Mouse (Mus musculus): ENCODE measurements at regions not wholly inside any gene's neighbourhood (a gene's known extent, or its start where the extent isn't known, plus 50 kb on each side); places are given as distances from the start of the nearest gene placed in this dataset.
"Not testable (repeated sequence)": the region's sequence is repeated elsewhere in the genome, so short reads cannot be mapped to it uniquely, and the experiment has no call there.

GRCm38 (mm10) chr14:86054668-86055067 is 1086.4 kb downstream of the Diaph3 start:
- Histone ChIP-seq H3K27ac (ENCODE audit: insufficient read depth, low read depth, low read length, poor library complexity, severe bottlenecking) (no peak overlapping the region), H3K9me3 (ENCODE audit: control insufficient read depth, insufficient read depth, low read depth, low read length) (no peaks in the 10 kb centered on the region), H3K9ac (ENCODE audit: insufficient read depth, low read depth, low read length, poor library complexity, severe bottlenecking) (no peak overlapping the region), H3K4me1 (ENCODE audit: control insufficient read depth in 2 of 2, insufficient read depth in 2 of 2, low read length in 2 of 2, poor library complexity in 1 of 2) (no peaks in the 10 kb centered on the region), H3K36me3 (ENCODE audit: control insufficient read depth, insufficient read depth, low read length, poor library complexity, severe bottlenecking) (no peaks in the 10 kb centered on the region), H3K4me3 (ENCODE audit: insufficient read depth in 1 of 2, low read depth in 1 of 2, low read length in 2 of 2, poor library complexity in 1 of 2, severe bottlenecking in 1 of 2) (no peak overlapping the region)
- in situ Hi-C loops (cut with MboI; ENCODE audit: low sequenced_read_pairs in 2 of 2, unreplicated experiment in 2 of 2): no loop called here
- no peak for TF ChIP-seq HCFC1 (IDR thresholded peaks at IDR 0.05; ENCODE audit: borderline replicate concordance, insufficient read depth, low read length)
- TF ChIP-seq CHD2 (IDR thresholded peaks at IDR 0.05; ENCODE audit: low read depth, low read length): no peak
- TF ChIP-seq ZC3H11A (IDR thresholded peaks at IDR 0.05; ENCODE audit: borderline replicate concordance, low read depth, low read length): no peak
- TF ChIP-seq ZNF384 (IDR thresholded peaks at IDR 0.05; ENCODE audit: low read depth, low read length): no peak
- TF ChIP-seq MAFK (IDR thresholded peaks at IDR 0.05; ENCODE audit: insufficient read depth, low read depth, low read length): no peak
- DNase-seq (ENCODE audit: low read depth, low spot score): no peak

GRCm38 (mm10) chr14:86029401-86029800 is 1111.6 kb downstream of the Diaph3 start:
- DNase-seq (ENCODE audit: low read depth, low spot score): no peak
- Histone ChIP-seq H3K27ac (ENCODE audit: insufficient read depth, low read depth, low read length, poor library complexity, severe bottlenecking) (no peak overlapping the region), H3K9me3 (ENCODE audit: control insufficient read depth, insufficient read depth, low read depth, low read length) (no peaks in the 10 kb centered on the region), H3K9ac (ENCODE audit: insufficient read depth, low read depth, low read length, poor library complexity, severe bottlenecking) (no peak overlapping the region), H3K4me1 (ENCODE audit: control insufficient read depth in 2 of 2, insufficient read depth in 2 of 2, low read length in 2 of 2, poor library complexity in 1 of 2) (no peaks in the 10 kb centered on the region), H3K36me3 (ENCODE audit: control insufficient read depth, insufficient read depth, low read length, poor library complexity, severe bottlenecking) (no peaks in the 10 kb centered on the region), H3K4me3 (ENCODE audit: insufficient read depth in 1 of 2, low read depth in 1 of 2, low read length in 2 of 2, poor library complexity in 1 of 2, severe bottlenecking in 1 of 2) (no peak overlapping the region)
- in situ Hi-C loops (cut with MboI; ENCODE audit: low sequenced_read_pairs in 2 of 2, unreplicated experiment in 2 of 2): no loop called here
- TF ChIP-seq ZNF384 (IDR thresholded peaks at IDR 0.05; ENCODE audit: low read depth, low read length) (no peak), HCFC1 (IDR thresholded peaks at IDR 0.05; ENCODE audit: borderline replicate concordance, insufficient read depth, low read length) (no peak), ZC3H11A (IDR thresholded peaks at IDR 0.05; ENCODE audit: borderline replicate concordance, low read depth, low read length) (no peak), MAFK (IDR thresholded peaks at IDR 0.05; ENCODE audit: insufficient read depth, low read depth, low read length) (no peak)

- H3K4me3 ChIP-seq (ENCODE audit: insufficient read depth in 1 of 2, low read depth in 1 of 2, low read length in 2 of 2, poor library complexity in 1 of 2, severe bottlenecking in 1 of 2); DNase-seq (ENCODE audit: low read depth, low spot score); H3K9me3 ChIP-seq (ENCODE audit: control insufficient read depth, insufficient read depth, low read depth, low read length); H3K4me1 ChIP-seq (ENCODE audit: control insufficient read depth in 2 of 2, insufficient read depth in 2 of 2, low read length in 2 of 2, poor library complexity in 1 of 2); H3K9ac ChIP-seq (ENCODE audit: insufficient read depth, low read depth, low read length, poor library complexity, severe bottlenecking); H3K36me3 ChIP-seq (ENCODE audit: control insufficient read depth, insufficient read depth, low read length, poor library complexity, severe bottlenecking); H3K27ac ChIP-seq (ENCODE audit: insufficient read depth, low read depth, low read length, poor library complexity, severe bottlenecking); in situ Hi-C loops (cut with MboI; ENCODE audit: low sequenced_read_pairs in 2 of 2, unreplicated experiment in 2 of 2): not testable (repeated sequence)
Observed at GRCm38 (mm10) chr14:86017611-86018010, 1123.4 kb downstream of the Diaph3 start.

Measured in ES-E14 (cell line).